In genomic region chr11:104628566-104628965, GRCm38 (mm10) we compare ENCODE assay signal across 20 mouse cellular contexts. TPM values are rescaled to one million over a fixed set of nuclear protein-coding genes. Genes with fewer than 3 reads are reported as not detected.
DNase-seq lines count a peak whose midpoint lies in the region; TF ChIP-seq lines count a peak whose summit lies in the region.
"Had no signal": no experiment of that assay in that cellular context is flagged by ENCODE, and none has a peak within 500 bp of the region (broad histone marks: within the 10 kb centered on the region; RNA-seq: fewer than 3 reads in every experiment).

No protein-coding gene starts in this region.

- peak overlapping the region; percentile 91; the same call in 1 of the 2 replicates for H3K27ac ChIP-seq in embryonic fibroblast, embryonic 13.5 days (ENCODE audit: insufficient read depth, low read length)
- H3K27ac ChIP-seq: embryonic facial prominence, embryonic 10.5 days; embryonic facial prominence, embryonic 12.5 days; forebrain, embryonic 10.5 days; forebrain, embryonic 12.5 days had no signal

- H3K4me3 ChIP-seq in embryonic fibroblast, embryonic 13.5 days (ENCODE audit: insufficient read depth, low read length): no peak overlapping the region
- H3K4me3 ChIP-seq: embryonic facial prominence, embryonic 10.5 days; embryonic facial prominence, embryonic 12.5 days; erythroblast, embryonic 14.5 days; forebrain, embryonic 10.5 days; forebrain, embryonic 12.5 days had no signal

- no peak for TF ChIP-seq POLR2A in embryonic fibroblast, embryonic 13.5 days (IDR thresholded peaks at IDR 0.05; ENCODE audit: low read depth, low read length)

- no peak for TF ChIP-seq CTCF in embryonic fibroblast, embryonic 13.5 days (IDR thresholded peaks at IDR 0.05; ENCODE audit: borderline replicate concordance, insufficient read depth, low read length)

- peak; percentile 76 for DNase-seq in heart, adult 11 months
- no peak for DNase-seq in heart, adult 8-10 months (ENCODE audit: low spot score)
- peak; percentile 62 for DNase-seq in A20 (ENCODE audit: low read depth, low spot score)
- DNase-seq in adrenal gland, postnatal 14 days: no peak
- DNase-seq in gastrocnemius, adult 18-20 months (ENCODE audit: low spot score): no peak
- DNase-seq: adrenal gland, postnatal 25 days; cerebellum, adult 11 months; cerebellum, adult 18-20 months; cerebellum, adult 8-10 months; cerebellum, adult 9-11 months; cerebellum, postnatal 14 days; cerebellum, postnatal 36 days had no signal

- peaks cover 15% of the 10 kb centered on the region for H3K4me1 ChIP-seq in embryonic fibroblast, embryonic 13.5 days (ENCODE audit: control insufficient read depth, insufficient read depth, low read length)

RNA-seq across cellular contexts. Expression of gene Itgb3, which starts 20.8 kb away (rescaled TPM):
- total RNA-seq in heart, adult 8-10 months (2022): 1 to 10 TPM; 2.2 to 4.1 (median 2.9) TPM
- polyA plus RNA-seq in embryonic fibroblast, embryonic 13.5 days (2011; ENCODE audit: insufficient read length, low read depth, missing spikeins): 19.2 and 28.9 TPM in 2 replicates
- total RNA-seq in adrenal gland, postnatal 14 days (2021): 12.5 and 13.8 TPM in 2 replicates
- 1 to 10 TPM in 1 of 2 experiments, under 1 TPM in 1; 0.71 to 1.3 TPM for total RNA-seq in gastrocnemius, adult 18-20 months (2021)

RNA-seq across cellular contexts. Expression of gene Gm11639, which starts 56.9 kb away (rescaled TPM):
- total RNA-seq in heart, adult 8-10 months (2022): under 1 TPM; 0.03 TPM
- 0.04 TPM in 1 of 2 replicates, not detected in the other for polyA plus RNA-seq in embryonic fibroblast, embryonic 13.5 days (2011; ENCODE audit: insufficient read length, low read depth, missing spikeins)
- total RNA-seq in adrenal gland, postnatal 14 days (2021): 0.08 and 0.11 TPM in 2 replicates
- not detected for total RNA-seq in gastrocnemius, adult 18-20 months (2021)
- polyA plus RNA-seq: embryonic facial prominence, embryonic 10.5 days; erythroblast, embryonic 14.5 days; forebrain, embryonic 10.5 days; forebrain, embryonic 12.5 days; forebrain, embryonic 14.5 days; G1E had no signal

Comparison
In these comparisons a context has a peak if more than half of its experiments do, and no peak if none do; other contexts are left out.
1. DNase-seq: peak in heart, adult 11 months (single experiment) and A20 (single experiment); none in heart, adult 8-10 months (single experiment), adrenal gland, postnatal 14 days (single experiment) and gastrocnemius, adult 18-20 months (single experiment).